Mouse (Mus musculus): ENCODE data around the gene Hdac4. TPM values are rescaled to one million over a fixed set of nuclear protein-coding genes. Genes with fewer than 3 reads are reported as not detected.
A peak's percentile ranks its signal among the peaks of the same experiment; 100 is the strongest.

The Hdac4 gene
- polyA plus RNA-seq, 1 experiment from 2014 or later: 20.7 TPM

GRCm38 (mm10) chr1:91918257-91918800 lies 277.2 kb downstream of the Hdac4 start:
- Histone ChIP-seq H3K9me3 (replicated peaks) (no peaks in the 10 kb centered on the region), H3K27me3 (ENCODE audit: low read depth, poor library complexity, severe bottlenecking) (no peaks in the 10 kb centered on the region), H3K4me3 (no peak overlapping the region), H3K36me3 (no peaks in the 10 kb centered on the region), H3K27ac (no peak overlapping the region), H3K4me1 (peaks cover 24% of the 10 kb centered on the region)
- DNase-seq (ENCODE audit: low spot score): no peak
- WGBS: 88% methylated on average over 10 of the region's 10 CpGs

- no peak overlapping the region for H3K4me3 ChIP-seq
- no peak overlapping the region for H3K27ac ChIP-seq
- no peak for DNase-seq (ENCODE audit: low spot score)
- WGBS: 71% methylated on average over 2 of the region's 2 CpGs
- H3K4me1 ChIP-seq: peaks cover 32% of the 10 kb centered on the region
- H3K27me3 ChIP-seq (ENCODE audit: low read depth, poor library complexity, severe bottlenecking): no peaks in the 10 kb centered on the region
- no peaks in the 10 kb centered on the region for H3K9me3 ChIP-seq (replicated peaks)
- H3K36me3 ChIP-seq: no peaks in the 10 kb centered on the region
Observed at GRCm38 (mm10) chr1:91917596-91917995, 277.9 kb downstream of the Hdac4 start.

- Histone ChIP-seq H3K27me3 (ENCODE audit: low read depth, poor library complexity, severe bottlenecking) (no peaks in the 10 kb centered on the region), H3K4me3 (no peak overlapping the region), H3K4me1 (peaks cover 42% of the 10 kb centered on the region), H3K9me3 (replicated peaks) (no peaks in the 10 kb centered on the region), H3K27ac (no peak overlapping the region), H3K36me3 (no peaks in the 10 kb centered on the region)
- DNase-seq (ENCODE audit: low spot score): no peak
- WGBS: 82% methylated on average over 5 of the region's 5 CpGs
Observed at GRCm38 (mm10) chr1:91915961-91916360, 279.5 kb downstream of the Hdac4 start.

- no peak for DNase-seq (ENCODE audit: low spot score)
- Histone ChIP-seq H3K4me1 (peaks cover 33% of the 10 kb centered on the region), H3K36me3 (no peaks in the 10 kb centered on the region), H3K4me3 (no peak overlapping the region), H3K27ac (no peak overlapping the region), H3K27me3 (ENCODE audit: low read depth, poor library complexity, severe bottlenecking) (no peaks in the 10 kb centered on the region), H3K9me3 (replicated peaks) (no peaks in the 10 kb centered on the region)
- WGBS: 52% methylated on average over 3 of the region's 3 CpGs
Observed at GRCm38 (mm10) chr1:91914648-91915047, 280.9 kb downstream of the Hdac4 start.

- Histone ChIP-seq H3K9me3 (replicated peaks) (no peaks in the 10 kb centered on the region), H3K27ac (0 out of 2 replicates have a peak overlapping the region, but pooled peaks have one; percentile 22), H3K27me3 (ENCODE audit: low read depth, poor library complexity, severe bottlenecking) (no peaks in the 10 kb centered on the region), H3K36me3 (no peaks in the 10 kb centered on the region), H3K4me1 (peaks cover 31% of the 10 kb centered on the region), H3K4me3 (no peak overlapping the region)
- 46% methylated on average over 6 of the region's 6 CpGs for WGBS
- DNase-seq (ENCODE audit: low spot score): peak; percentile 80
Observed at GRCm38 (mm10) chr1:91913850-91914249, 281.6 kb downstream of the Hdac4 start.

- H3K36me3 ChIP-seq: no peaks in the 10 kb centered on the region
- 56% methylated on average over 10 of the region's 10 CpGs for WGBS
- peak; percentile 37 for DNase-seq (ENCODE audit: low spot score)
- no peak overlapping the region for H3K4me3 ChIP-seq
- peaks cover 31% of the 10 kb centered on the region for H3K4me1 ChIP-seq
- H3K27ac ChIP-seq: 0 out of 2 replicates have a peak overlapping the region, but pooled peaks have one; percentile 22
- H3K27me3 ChIP-seq (ENCODE audit: low read depth, poor library complexity, severe bottlenecking): no peaks in the 10 kb centered on the region
- no peaks in the 10 kb centered on the region for H3K9me3 ChIP-seq (replicated peaks)
Observed at GRCm38 (mm10) chr1:91912227-91913119, 283.0 kb downstream of the Hdac4 start.

- WGBS: 95% methylated on average over 6 of the region's 6 CpGs
- H3K27ac ChIP-seq: no peak overlapping the region
Observed at GRCm38 (mm10) chr1:91905268-91905667, 290.2 kb downstream of the Hdac4 start.

GRCm38 (mm10) chr1:91903241-91903981 lies 292.1 kb downstream of the Hdac4 start:
- DNase-seq (ENCODE audit: low spot score): no peak
- H3K27ac ChIP-seq: no peak overlapping the region
- no peak overlapping the region for H3K4me3 ChIP-seq
- H3K27me3 ChIP-seq (ENCODE audit: low read depth, poor library complexity, severe bottlenecking): no peaks in the 10 kb centered on the region
- H3K4me1 ChIP-seq: no peaks in the 10 kb centered on the region
- 71% methylated on average over 8 of the region's 8 CpGs for WGBS
- H3K9me3 ChIP-seq (replicated peaks): no peaks in the 10 kb centered on the region
- H3K36me3 ChIP-seq: no peaks in the 10 kb centered on the region

More at GRCm38 (mm10) chr1:91905268-91905667, 290.2 kb downstream of the Hdac4 start:
- Histone ChIP-seq H3K27me3 (ENCODE audit: low read depth, poor library complexity, severe bottlenecking) (no peaks in the 10 kb centered on the region), H3K36me3 (no peaks in the 10 kb centered on the region), H3K4me1 (no peaks in the 10 kb centered on the region), H3K4me3 (no peak overlapping the region), H3K9me3 (replicated peaks) (no peaks in the 10 kb centered on the region)
- DNase-seq (ENCODE audit: low spot score): no peak

GRCm38 (mm10) chr1:91897078-91897477 lies 298.4 kb downstream of the Hdac4 start:
- Histone ChIP-seq H3K27ac (no peak overlapping the region), H3K27me3 (ENCODE audit: low read depth, poor library complexity, severe bottlenecking) (no peaks in the 10 kb centered on the region), H3K4me1 (0 out of 2 replicates have a peak, but pooled peaks cover 2% of the 10 kb centered on the region), H3K9me3 (replicated peaks) (no peaks in the 10 kb centered on the region), H3K36me3 (no peaks in the 10 kb centered on the region), H3K4me3 (no peak overlapping the region)
- WGBS: 88% methylated on average over 2 of the region's 2 CpGs
- DNase-seq (ENCODE audit: low spot score): no peak

GRCm38 (mm10) chr1:91894286-91894685 lies 301.2 kb downstream of the Hdac4 start:
- H3K27ac ChIP-seq: no peak overlapping the region
- H3K4me1 ChIP-seq: 0 out of 2 replicates have a peak, but pooled peaks cover 2% of the 10 kb centered on the region
- H3K27me3 ChIP-seq (ENCODE audit: low read depth, poor library complexity, severe bottlenecking): no peaks in the 10 kb centered on the region
- no peaks in the 10 kb centered on the region for H3K9me3 ChIP-seq (replicated peaks)
- H3K4me3 ChIP-seq: no peak overlapping the region
- 91% methylated on average over 5 of the region's 5 CpGs for WGBS
- no peak for DNase-seq (ENCODE audit: low spot score)
- no peaks in the 10 kb centered on the region for H3K36me3 ChIP-seq

GRCm38 (mm10) chr1:91893598-91893997 lies 301.9 kb downstream of the Hdac4 start:
- DNase-seq (ENCODE audit: low spot score): no peak

GRCm38 (mm10) chr1:91883115-91883514 lies 312.4 kb downstream of the Hdac4 start:
- H3K4me1 ChIP-seq: peaks cover 8% of the 10 kb centered on the region
- H3K9me3 ChIP-seq (replicated peaks): no peaks in the 10 kb centered on the region
- no peaks in the 10 kb centered on the region for H3K36me3 ChIP-seq
- WGBS: 89% methylated on average over 5 of the region's 5 CpGs
- no peak for DNase-seq (ENCODE audit: low spot score)
- H3K27ac ChIP-seq: no peak overlapping the region
- H3K4me3 ChIP-seq: no peak overlapping the region
- no peaks in the 10 kb centered on the region for H3K27me3 ChIP-seq (ENCODE audit: low read depth, poor library complexity, severe bottlenecking)

More at GRCm38 (mm10) chr1:91893598-91893997, 301.9 kb downstream of the Hdac4 start:
- Histone ChIP-seq H3K36me3 (no peaks in the 10 kb centered on the region), H3K9me3 (replicated peaks) (no peaks in the 10 kb centered on the region), H3K27ac (no peak overlapping the region), H3K4me3 (no peak overlapping the region), H3K27me3 (ENCODE audit: low read depth, poor library complexity, severe bottlenecking) (no peaks in the 10 kb centered on the region), H3K4me1 (0 out of 2 replicates have a peak, but pooled peaks cover 2% of the 10 kb centered on the region)
- WGBS: 89% methylated on average over 11 of the region's 11 CpGs
